Mouse (Mus musculus) liver, embryonic 14.5 days (tissue): ENCODE results near the gene Orc3. TPM values are rescaled to one million over a fixed set of nuclear protein-coding genes. Genes with fewer than 3 reads are reported as not detected.
A peak's percentile ranks its signal among the peaks of the same experiment; 100 is the strongest.

Experiments used
- ATAC-seq: fragments of 200-750 bp; cut with Nextera tagmentation; 2 replicates; pipeline ENCODE4 v1.8.0; 2017; ENCODE audit warnings: moderate number of reproducible peaks, mild to moderate bottlenecking, moderate library complexity; ENCODE audit not compliant: insufficient read depth
- DNase-seq, 3 experiments: peaks; one replicate each; pipeline ENCODE4 v3.0.0-alpha.2; 2012 to 2013; ENCODE audit warnings: low read depth in 3 of 3, low spot score in 3 of 3
- H3K27ac ChIP-seq: fragments of 300-500 bp; sonication (generic); 2 replicates; pipeline ENCODE4 v1.5.1; 2014; ENCODE audit warnings: moderate library complexity, mild to moderate bottlenecking, control low read depth, inconsistent platforms
- H3K27me3 ChIP-seq: fragments of 300-500 bp; sonication (generic); 2 replicates; pipeline ENCODE4 v1.6.1; 2014; ENCODE audit warnings: mild to moderate bottlenecking, low read length, moderate library complexity; ENCODE audit not compliant: control insufficient read depth, insufficient read depth
- H3K36me3 ChIP-seq: fragments of 300-500 bp; sonication (generic); replicated peaks from 2 replicates; pipeline ENCODE4 v1.6.1; 2014; ENCODE audit warnings: low read depth; ENCODE audit not compliant: control insufficient read depth, insufficient read depth
- H3K4me1 ChIP-seq, 2 experiments: fragments of 200-500 bp in 1 of 2; fragments of 300-500 bp in 1 of 2; sonication (generic) in 1 of 2; replicated peaks; 2 replicates each; pipeline ENCODE4 v1.6.1; 2012 to 2014; ENCODE audit warnings: antibody characterized with exemption in 1 of 2, inconsistent platforms in 1 of 2, low read length in 1 of 2; ENCODE audit not compliant: control insufficient read depth in 2 of 2, insufficient read depth in 2 of 2
- H3K4me2 ChIP-seq: fragments of 300-500 bp; sonication (generic); 2 replicates; pipeline ENCODE4 v1.6.1; 2014; ENCODE audit warnings: low read depth, mild to moderate bottlenecking, control low read depth, moderate library complexity
- H3K4me3 ChIP-seq, 2 experiments: fragments of 200-500 bp in 1 of 2; fragments of 300-500 bp in 1 of 2; sonication (generic) in 1 of 2; 2 replicates each; pipeline ENCODE4 v1.5.1; 2012 to 2014; ENCODE audit warnings: low read depth in 2 of 2, low read length in 2 of 2, mild to moderate bottlenecking in 2 of 2, control low read depth in 1 of 2, inconsistent platforms in 1 of 2, moderate library complexity in 1 of 2; ENCODE audit not compliant: insufficient read depth in 1 of 2
- H3K9ac ChIP-seq: fragments of 300-500 bp; sonication (generic); replicated peaks from 2 replicates; pipeline ENCODE4 v1.6.1; 2014; ENCODE audit warnings: mild to moderate bottlenecking, control low read depth, moderate library complexity
- H3K9me3 ChIP-seq: fragments of 300-500 bp; sonication (generic); 2 replicates; pipeline ENCODE4 v1.6.1; 2016; ENCODE audit warnings: low read length, mixed read lengths; ENCODE audit not compliant: control insufficient read depth
- CTCF ChIP-seq: IDR thresholded peaks from 2 replicates; pipeline ENCODE4 v1.5.1; 2016; ENCODE audit warnings: antibody characterized with exemption, low read depth, control low read depth
- EP300 ChIP-seq: IDR thresholded peaks from 2 replicates; pipeline ENCODE4 v1.6.1; 2016; ENCODE audit warnings: antibody characterized with exemption, low read depth
- WGBS: fragments of 180-500 bp; shearing (Covaris S2); extraction: QIAGEN DNeasy Blood & Tissue Kit; methylation state at CpG from one replicate; pipeline ENCODE4 v1.1.7; 2014; ENCODE audit not compliant: insufficient replicate concordance; 5-methylcytosine and 5-hydroxymethylcytosine counted together
- polyA plus RNA-seq, 2 experiments: library from polyadenylated mRNA; depleted of rRNA in 1 of 2; stranded (reverse) in 1 of 2; unstranded in 1 of 2; fragments of >200 nt; fragmentation: Nextera tagmentation in 1 of 2; extraction: Ambion mirVana in 1 of 2; gene quantifications; 2 replicates each; pipeline versions ENCODE4 v1.2.1 to v1.2.3; 2012 to 2014

The Orc3 gene
- polyA plus RNA-seq, 2 experiments = 21.9 to 45.0 TPM

GRCm38 (mm10) chr4:34550748-34551097 is 64.0 kb downstream of the Orc3 start, which contains the start of gene Akirin2:
Akirin2 (plus strand) TSS chr4:34550937.
- H3K36me3 ChIP-seq = peaks cover 6% of the 10 kb centered on the region; the same call in 1 of the 2 replicates
- ATAC-seq (peak; percentile 73), DNase-seq (no peak)
- under 1% methylated on average over 50 of the region's 53 CpGs for WGBS
- peaks cover 8 to 16% of the 10 kb centered on the region in 2 experiments for H3K4me1 ChIP-seq
- H3K27ac ChIP-seq = peak within 1 kb of the TSS; percentile 77
- TF ChIP-seq CTCF (no peak), EP300 (no peak)
- peak within 1 kb of the TSS; percentile 89 to 98 for H3K4me3 ChIP-seq
- peak within 1 kb of the TSS; percentile 92 for H3K4me2 ChIP-seq
- H3K9me3 ChIP-seq = no peaks in the 10 kb centered on the region
- H3K9ac ChIP-seq = peak within 1 kb of the TSS; percentile 93
- no peaks in the 10 kb centered on the region for H3K27me3 ChIP-seq

- 2% methylated on average over 38 of the region's 38 CpGs for WGBS
- Histone ChIP-seq H3K4me1 (peaks cover 5 to 12% of the 10 kb centered on the region in 2 experiments), H3K4me3 (peak overlapping the region; percentile 89 to 98), H3K4me2 (peak overlapping the region; percentile 86), H3K9me3 (no peaks in the 10 kb centered on the region), H3K36me3 (peaks cover under 1% of the 10 kb centered on the region; the same call in 1 of the 2 replicates), H3K27ac (peak overlapping the region; percentile 77), H3K27me3 (no peaks in the 10 kb centered on the region), H3K9ac (peak overlapping the region; percentile 93)
- DNase-seq (peak; percentile 92 to 94 (median 92)), ATAC-seq (peak; percentile 89)
- no peak for TF ChIP-seq CTCF
- no peak; the same call in 1 of the 2 replicates for TF ChIP-seq EP300
These were observed 64.6 kb downstream of the Orc3 start for GRCm38 (mm10) chr4:34549981-34550747.

- TF ChIP-seq CTCF = no peak
- no peak for TF ChIP-seq EP300
- H3K9ac ChIP-seq = no peak overlapping the region
- no peaks in the 10 kb centered on the region for H3K4me1 ChIP-seq
- ATAC-seq = no peak
- no peaks in the 10 kb centered on the region for H3K36me3 ChIP-seq
- H3K4me2 ChIP-seq = no peak overlapping the region
- H3K9me3 ChIP-seq = no peaks in the 10 kb centered on the region
- H3K27ac ChIP-seq = no peak overlapping the region
- no peak overlapping the region for H3K4me3 ChIP-seq
- no peak for DNase-seq
- no peaks in the 10 kb centered on the region for H3K27me3 ChIP-seq
- WGBS = 72% methylated on average over 6 of the region's 6 CpGs
These were observed 84.8 kb downstream of the Orc3 start for GRCm38 (mm10) chr4:34529941-34530340.

- no peak overlapping the region for H3K9ac ChIP-seq
- H3K36me3 ChIP-seq = no peaks in the 10 kb centered on the region
- ATAC-seq (no peak), DNase-seq (no peak)
- H3K4me2 ChIP-seq = no peak overlapping the region
- TF ChIP-seq EP300 (no peak), CTCF (no peak)
- no peaks in the 10 kb centered on the region for H3K9me3 ChIP-seq
- no peak overlapping the region for H3K27ac ChIP-seq
- no peak overlapping the region for H3K4me3 ChIP-seq
- WGBS = 50% methylated on average over 4 of the region's 4 CpGs
- H3K27me3 ChIP-seq = no peaks in the 10 kb centered on the region
- H3K4me1 ChIP-seq = no peaks in the 10 kb centered on the region
These were observed 85.4 kb downstream of the Orc3 start for GRCm38 (mm10) chr4:34529379-34529778.

GRCm38 (mm10) chr4:34528430-34529100 is 86.2 kb downstream of the Orc3 start:
- no peaks in the 10 kb centered on the region for H3K4me1 ChIP-seq
- 73% methylated on average over 1 of the region's 1 CpGs for WGBS
- H3K9me3 ChIP-seq = no peaks in the 10 kb centered on the region
- TF ChIP-seq EP300 = no peak
- no peak for TF ChIP-seq CTCF
- H3K9ac ChIP-seq = no peak overlapping the region
- H3K4me2 ChIP-seq = no peak overlapping the region
- ATAC-seq (no peak), DNase-seq (no peak)
- no peak overlapping the region for H3K4me3 ChIP-seq
- no peaks in the 10 kb centered on the region for H3K27me3 ChIP-seq
- H3K36me3 ChIP-seq = no peaks in the 10 kb centered on the region
- H3K27ac ChIP-seq = no peak overlapping the region
